ENCODE assay signal across 16 mouse cellular contexts in genomic region chr12:53789501-53789900, GRCm38 (mm10).
"Had no signal": no experiment of that assay in that cellular context is flagged by ENCODE, and none has a peak within 500 bp of the region (broad histone marks: within the 10 kb centered on the region; RNA-seq: fewer than 3 reads in every experiment).

No protein-coding gene starts in this region.

- H3K9ac ChIP-seq: lung, embryonic 15.5 days; midbrain, embryonic 13.5 days; midbrain, embryonic 15.5 days; neural tube, embryonic 12.5 days; stomach, embryonic 15.5 days had no signal

- H3K4me1 ChIP-seq: lung, embryonic 15.5 days; megakaryocyte, embryonic 14.5 days; neural tube, embryonic 12.5 days; stomach, embryonic 15.5 days had no signal

- ATAC-seq: lung, postnatal 0 days; midbrain, embryonic 13.5 days; midbrain, embryonic 15.5 days had no signal

- H3K27ac ChIP-seq: lung, embryonic 15.5 days; macrophage; midbrain, embryonic 13.5 days; midbrain, embryonic 15.5 days; neural tube, embryonic 12.5 days; stomach, embryonic 15.5 days; stomach, postnatal 0 days had no signal

- DNase-seq: lung, adult 2 months; lung, postnatal 14 days; lung, postnatal 36 days; right cerebral cortex, postnatal 14 days; thymus, adult 2 months; thymus, postnatal 25 days; thymus, postnatal 4 days had no signal

- H3K4me3 ChIP-seq: lung, embryonic 15.5 days; megakaryocyte, embryonic 14.5 days; midbrain, embryonic 13.5 days; midbrain, embryonic 15.5 days; neural tube, embryonic 12.5 days; stomach, embryonic 15.5 days had no signal

- H3K27me3 ChIP-seq: lung, embryonic 15.5 days; megakaryocyte, embryonic 14.5 days; midbrain, embryonic 13.5 days; midbrain, embryonic 15.5 days; neural tube, embryonic 12.5 days; stomach, embryonic 15.5 days had no signal

- H3K36me3 ChIP-seq: lung, embryonic 15.5 days; midbrain, embryonic 13.5 days; midbrain, embryonic 15.5 days; neural tube, embryonic 12.5 days; stomach, embryonic 15.5 days had no signal
